Mouse (Mus musculus) hindbrain, embryonic 15.5 days (tissue): ENCODE measurements around the gene Mdga1. TPM values are rescaled to one million over a fixed set of nuclear protein-coding genes. Genes with fewer than 3 reads are reported as not detected.

ENCODE experiments used
- ATAC-seq: fragments of 200-750 bp; cut with Nextera tagmentation; 2 replicates; pipeline ENCODE4 v1.8.0; 2017; ENCODE audit warnings: low read depth, moderate number of reproducible peaks, moderate TSS enrichment; ENCODE audit not compliant: low FRiP score
- H3K27ac ChIP-seq: fragments of 300-500 bp; sonication (generic); replicated peaks from 2 replicates; pipeline ENCODE4 v1.5.1; 2015; ENCODE audit warnings: mild to moderate bottlenecking, inconsistent platforms
- H3K27me3 ChIP-seq: fragments of 300-500 bp; sonication (generic); 2 replicates; pipeline ENCODE4 v1.6.1; 2015; ENCODE audit warnings: control low read depth, inconsistent platforms
- H3K36me3 ChIP-seq: fragments of 300-500 bp; sonication (generic); 2 replicates; pipeline ENCODE4 v1.6.1; 2015; ENCODE audit warnings: control low read depth, inconsistent platforms
- H3K4me1 ChIP-seq: fragments of 300-500 bp; sonication (generic); replicated peaks from 2 replicates; pipeline ENCODE4 v1.6.1; 2015; ENCODE audit warnings: control low read depth, inconsistent platforms
- H3K4me2 ChIP-seq: fragments of 300-500 bp; sonication (generic); 2 replicates; pipeline ENCODE4 v1.6.1; 2015; ENCODE audit warnings: moderate library complexity, mild to moderate bottlenecking, inconsistent platforms
- H3K4me3 ChIP-seq: fragments of 300-500 bp; sonication (generic); 2 replicates; pipeline ENCODE4 v1.5.1; 2015; ENCODE audit warnings: mild to moderate bottlenecking, inconsistent platforms
- H3K9ac ChIP-seq: fragments of 300-500 bp; sonication (generic); 2 replicates; pipeline ENCODE4 v1.6.1; 2015; ENCODE audit warnings: inconsistent platforms
- H3K9me3 ChIP-seq: fragments of 300-500 bp; sonication (generic); 2 replicates; pipeline ENCODE4 v1.6.1; 2016; ENCODE audit warnings: control low read depth, inconsistent platforms
- WGBS: fragments of 180-500 bp; shearing (Covaris S2); methylation state at CpG from one replicate; pipeline ENCODE4 v1.1.7; 2015; 5-methylcytosine and 5-hydroxymethylcytosine counted together
- polyA plus RNA-seq: library from polyadenylated mRNA; unstranded; fragments of >200 nt; fragmentation: Nextera tagmentation; extraction: Ambion mirVana; gene quantifications from 2 replicates; pipeline ENCODE4 v1.2.1, GENCODE M21; 2015

Mdga1 gene
- polyA plus RNA-seq, 1 experiment from 2014 or later, result 18.9 TPM

- peak; percentile 78 for ATAC-seq
- peaks cover 51% of the 10 kb centered on the region for H3K4me1 ChIP-seq
- WGBS, result under 1% methylated on average over 67 of the region's 67 CpGs
- peak overlapping the region; percentile 99 for H3K4me2 ChIP-seq
- peak overlapping the region; percentile 92 for H3K27ac ChIP-seq
- no peaks in the 10 kb centered on the region for H3K36me3 ChIP-seq
- H3K9me3 ChIP-seq, result no peaks in the 10 kb centered on the region
- H3K4me3 ChIP-seq, result peak overlapping the region; percentile 75
- H3K9ac ChIP-seq, result peak overlapping the region; percentile 72
- no peaks in the 10 kb centered on the region for H3K27me3 ChIP-seq
Observed at GRCm38 (mm10) chr17:29888981-29889980, 80.6 kb downstream of the Mdga1 start.

- Histone ChIP-seq H3K4me2 (peak overlapping the region; percentile 99), H3K4me3 (peak overlapping the region; percentile 75), H3K9ac (peak overlapping the region; percentile 72), H3K36me3 (no peaks in the 10 kb centered on the region), H3K27ac (peak overlapping the region; percentile 92), H3K4me1 (peaks cover 60% of the 10 kb centered on the region), H3K27me3 (no peaks in the 10 kb centered on the region), H3K9me3 (no peaks in the 10 kb centered on the region)
- ATAC-seq, result peak; percentile 65
- under 1% methylated on average over 79 of the region's 93 CpGs for WGBS
Observed at GRCm38 (mm10) chr17:29887881-29888826, 81.7 kb downstream of the Mdga1 start.

- Histone ChIP-seq H3K4me1 (peaks cover 67% of the 10 kb centered on the region), H3K27me3 (no peaks in the 10 kb centered on the region), H3K27ac (peak overlapping the region; percentile 92), H3K4me3 (peak overlapping the region; percentile 75), H3K4me2 (peak overlapping the region; percentile 99), H3K9ac (peak overlapping the region; percentile 72), H3K36me3 (no peaks in the 10 kb centered on the region), H3K9me3 (no peaks in the 10 kb centered on the region)
- under 1% methylated on average over 54 of the region's 57 CpGs for WGBS
- ATAC-seq, result no peak
Observed at GRCm38 (mm10) chr17:29887271-29887880, 82.5 kb downstream of the Mdga1 start.

- peaks cover 70% of the 10 kb centered on the region for H3K4me1 ChIP-seq
- ATAC-seq, result no peak
Observed at GRCm38 (mm10) chr17:29886655-29887251, 83.1 kb downstream of the Mdga1 start.

GRCm38 (mm10) chr17:29886061-29886460 lies 83.8 kb downstream of the Mdga1 start:
- WGBS, result 6% methylated on average over 4 of the region's 4 CpGs
- ATAC-seq, result no peak
- no peaks in the 10 kb centered on the region for H3K27me3 ChIP-seq
- H3K27ac ChIP-seq, result peak overlapping the region; percentile 92
- H3K9me3 ChIP-seq, result no peaks in the 10 kb centered on the region
- peak overlapping the region; percentile 99 for H3K4me2 ChIP-seq
- H3K9ac ChIP-seq, result peak overlapping the region; percentile 72
- no peaks in the 10 kb centered on the region for H3K36me3 ChIP-seq
- H3K4me3 ChIP-seq, result peak overlapping the region; percentile 75
- H3K4me1 ChIP-seq, result peaks cover 71% of the 10 kb centered on the region

More at GRCm38 (mm10) chr17:29886655-29887251, 83.1 kb downstream of the Mdga1 start:
- no peaks in the 10 kb centered on the region for H3K36me3 ChIP-seq
- under 1% methylated on average over 37 of the region's 39 CpGs for WGBS
- H3K9ac ChIP-seq, result peak overlapping the region; percentile 72
- H3K4me3 ChIP-seq, result peak overlapping the region; percentile 75
- H3K27me3 ChIP-seq, result no peaks in the 10 kb centered on the region
- H3K9me3 ChIP-seq, result no peaks in the 10 kb centered on the region
- H3K27ac ChIP-seq, result peak overlapping the region; percentile 92
- H3K4me2 ChIP-seq, result peak overlapping the region; percentile 99

GRCm38 (mm10) chr17:29884596-29884995 lies 85.3 kb downstream of the Mdga1 start:
- 33% methylated on average over 6 of the region's 6 CpGs for WGBS
- Histone ChIP-seq H3K4me3 (peak overlapping the region; percentile 75), H3K9me3 (no peaks in the 10 kb centered on the region), H3K4me2 (peak overlapping the region; percentile 99), H3K9ac (peak overlapping the region; percentile 72; the same call in 1 of the 2 replicates), H3K4me1 (peaks cover 76% of the 10 kb centered on the region), H3K27ac (peak overlapping the region; percentile 92), H3K36me3 (no peaks in the 10 kb centered on the region), H3K27me3 (no peaks in the 10 kb centered on the region)
- ATAC-seq, result no peak

- WGBS, result 34% methylated on average over 9 of the region's 9 CpGs
- no peaks in the 10 kb centered on the region for H3K36me3 ChIP-seq
- peaks cover 76% of the 10 kb centered on the region for H3K4me1 ChIP-seq
- peak overlapping the region; percentile 29 for H3K9ac ChIP-seq
- H3K4me3 ChIP-seq, result peak overlapping the region; percentile 75
- no peak for ATAC-seq
- peak overlapping the region; percentile 42 for H3K27ac ChIP-seq
- H3K9me3 ChIP-seq, result no peaks in the 10 kb centered on the region
- H3K4me2 ChIP-seq, result peak overlapping the region; percentile 99
- H3K27me3 ChIP-seq, result no peaks in the 10 kb centered on the region
Observed at GRCm38 (mm10) chr17:29883351-29883750, 86.5 kb downstream of the Mdga1 start.

- peak overlapping the region; percentile 75 for H3K4me3 ChIP-seq
- H3K4me1 ChIP-seq, result peaks cover 74% of the 10 kb centered on the region
- no peak for ATAC-seq
- H3K27me3 ChIP-seq, result no peaks in the 10 kb centered on the region
- H3K9me3 ChIP-seq, result no peaks in the 10 kb centered on the region
- H3K9ac ChIP-seq, result peak overlapping the region; percentile 29; the same call in 1 of the 2 replicates
- H3K36me3 ChIP-seq, result no peaks in the 10 kb centered on the region
- H3K4me2 ChIP-seq, result peak overlapping the region; percentile 99
- 2% methylated on average over 5 of the region's 5 CpGs for WGBS
- H3K27ac ChIP-seq, result peak overlapping the region; percentile 42
Observed at GRCm38 (mm10) chr17:29882885-29883284, 87.0 kb downstream of the Mdga1 start.

- WGBS, result 31% methylated on average over 10 of the region's 10 CpGs
- H3K4me2 ChIP-seq, result no peak overlapping the region
- no peaks in the 10 kb centered on the region for H3K27me3 ChIP-seq
- H3K36me3 ChIP-seq, result no peaks in the 10 kb centered on the region
- no peak overlapping the region for H3K4me3 ChIP-seq
- H3K4me1 ChIP-seq, result peaks cover 59% of the 10 kb centered on the region
- H3K9ac ChIP-seq, result peak overlapping the region; percentile 3; the same call in 1 of the 2 replicates
- H3K9me3 ChIP-seq, result no peaks in the 10 kb centered on the region
- H3K27ac ChIP-seq, result peak overlapping the region; percentile 19
- no peak for ATAC-seq
Observed at GRCm38 (mm10) chr17:29880251-29880650, 89.6 kb downstream of the Mdga1 start.

- whole genome bisulfite sequencing, result 72% methylated on average over 10 of the region's 10 CpGs
- Histone ChIP-seq H3K9ac (no peak overlapping the region), H3K36me3 (no peaks in the 10 kb centered on the region), H3K4me2 (no peak overlapping the region), H3K27me3 (no peaks in the 10 kb centered on the region), H3K4me1 (peaks cover 60% of the 10 kb centered on the region), H3K4me3 (no peak overlapping the region), H3K9me3 (no peaks in the 10 kb centered on the region), H3K27ac (no peak overlapping the region)
- ATAC-seq, result no peak
Observed at GRCm38 (mm10) chr17:29878990-29879389, 90.9 kb downstream of the Mdga1 start.
